Mouse (Mus musculus) kidney, embryonic 16.5 days (tissue): Measurements from ENCODE around the gene Obscn. TPM values are rescaled to one million over a fixed set of nuclear protein-coding genes. Genes with fewer than 3 reads are reported as not detected.

ENCODE experiments used
- ATAC-seq: fragments of 200-750 bp; cut with Nextera tagmentation; 2 replicates; pipeline ENCODE4 v1.8.0; 2017; ENCODE audit warnings: moderate TSS enrichment; ENCODE audit not compliant: low FRiP score, low TSS enrichment
- H3K27ac ChIP-seq: fragments of 300-500 bp; sonication (generic); 2 replicates; pipeline ENCODE4 v1.5.1; 2014; ENCODE audit warnings: low read length
- H3K27me3 ChIP-seq: fragments of 300-500 bp; sonication (generic); 2 replicates; pipeline ENCODE4 v1.6.1; 2014; ENCODE audit warnings: low read length, control low read depth, mixed read lengths; ENCODE audit not compliant: insufficient read depth
- H3K36me3 ChIP-seq: fragments of 300-500 bp; sonication (generic); 2 replicates; pipeline ENCODE4 v1.6.1; 2014; ENCODE audit warnings: low read length, control low read depth, mixed read lengths; ENCODE audit not compliant: insufficient read depth
- H3K4me1 ChIP-seq: fragments of 300-500 bp; sonication (generic); 2 replicates; pipeline ENCODE4 v1.6.1; 2014; ENCODE audit warnings: low read length, control low read depth, mixed read lengths; ENCODE audit not compliant: insufficient read depth
- H3K4me2 ChIP-seq: fragments of 300-500 bp; sonication (generic); replicated peaks from 2 replicates; pipeline ENCODE4 v1.6.1; 2014; ENCODE audit warnings: low read depth, low read length
- H3K4me3 ChIP-seq: fragments of 300-500 bp; sonication (generic); 2 replicates; pipeline ENCODE4 v1.5.1; 2014; ENCODE audit warnings: mild to moderate bottlenecking, low read length
- H3K9ac ChIP-seq: fragments of 300-500 bp; sonication (generic); replicated peaks from 2 replicates; pipeline ENCODE4 v1.6.1; 2014; ENCODE audit warnings: low read length
- H3K9me3 ChIP-seq: fragments of 300-500 bp; sonication (generic); 2 replicates; pipeline ENCODE4 v1.6.1; 2016; ENCODE audit warnings: low read length, control low read depth
- WGBS: fragments of 180-500 bp; shearing (Covaris S2); extraction: QIAGEN DNeasy Blood & Tissue Kit; methylation state at CpG from one replicate; pipeline ENCODE4 v1.1.7; 2014; 5-methylcytosine and 5-hydroxymethylcytosine counted together
- polyA plus RNA-seq: library from polyadenylated mRNA; unstranded; fragments of >200 nt; fragmentation: Nextera tagmentation; extraction: Ambion mirVana; gene quantifications from 2 replicates; pipeline ENCODE4 v1.2.1, GENCODE M21; 2015

The Obscn gene
- polyA plus RNA-seq, 1 experiment from 2014 or later = 0.50 TPM

GRCm38 (mm10) chr11:59026411-59026810 is 109.8 kb downstream of the Obscn start:
- Histone ChIP-seq H3K4me3 (no peak overlapping the region), H3K9ac (no peak overlapping the region), H3K36me3 (no peaks in the 10 kb centered on the region), H3K27me3 (no peaks in the 10 kb centered on the region), H3K9me3 (no peaks in the 10 kb centered on the region), H3K27ac (no peak overlapping the region), H3K4me2 (no peak overlapping the region), H3K4me1 (0 out of 2 replicates have a peak, but pooled peaks cover 4% of the 10 kb centered on the region)
- 32% methylated on average over 6 of the region's 6 CpGs for WGBS
- ATAC-seq = no peak

GRCm38 (mm10) chr11:59015052-59015451 is 121.2 kb downstream of the Obscn start:
- Histone ChIP-seq H3K27me3 (no peaks in the 10 kb centered on the region), H3K9me3 (no peaks in the 10 kb centered on the region), H3K4me1 (no peaks in the 10 kb centered on the region), H3K4me3 (no peak overlapping the region), H3K36me3 (no peaks in the 10 kb centered on the region), H3K4me2 (no peak overlapping the region), H3K27ac (no peak overlapping the region), H3K9ac (no peak overlapping the region)
- 0 out of 2 replicates have a peak, but pooled peaks have one; percentile 39 for ATAC-seq
- WGBS = 34% methylated on average over 9 of the region's 9 CpGs

- H3K27ac ChIP-seq = no peak overlapping the region
- WGBS = 73% methylated on average over 7 of the region's 7 CpGs
- no peak overlapping the region for H3K9ac ChIP-seq
- H3K4me2 ChIP-seq = no peak overlapping the region
- no peaks in the 10 kb centered on the region for H3K9me3 ChIP-seq
- no peak overlapping the region for H3K4me3 ChIP-seq
- H3K4me1 ChIP-seq = peaks cover 5% of the 10 kb centered on the region; the same call in 1 of the 2 replicates
- ATAC-seq = no peak
- H3K36me3 ChIP-seq = no peaks in the 10 kb centered on the region
- H3K27me3 ChIP-seq = no peaks in the 10 kb centered on the region
Measured at GRCm38 (mm10) chr11:59002327-59003079, 133.7 kb downstream of the Obscn start.

GRCm38 (mm10) chr11:59000635-59001034 is 135.6 kb downstream of the Obscn start:
- 0 out of 2 replicates have a peak, but pooled peaks cover 4% of the 10 kb centered on the region for H3K27me3 ChIP-seq
- no peaks in the 10 kb centered on the region for H3K9me3 ChIP-seq
- 93% methylated on average over 21 of the region's 21 CpGs for WGBS
- H3K36me3 ChIP-seq = no peaks in the 10 kb centered on the region
- H3K4me3 ChIP-seq = no peak overlapping the region
- no peak overlapping the region for H3K4me2 ChIP-seq
- no peak overlapping the region for H3K27ac ChIP-seq
- no peak overlapping the region for H3K9ac ChIP-seq
- peaks cover 5% of the 10 kb centered on the region; the same call in 1 of the 2 replicates for H3K4me1 ChIP-seq
- no peak for ATAC-seq

- Histone ChIP-seq H3K9me3 (no peaks in the 10 kb centered on the region), H3K4me1 (peaks cover 5% of the 10 kb centered on the region; the same call in 1 of the 2 replicates), H3K27ac (no peak overlapping the region), H3K36me3 (no peaks in the 10 kb centered on the region), H3K4me3 (no peak overlapping the region), H3K4me2 (no peak overlapping the region), H3K9ac (no peak overlapping the region), H3K27me3 (peaks cover 8% of the 10 kb centered on the region; the same call in 1 of the 2 replicates)
- WGBS = 77% methylated on average over 6 of the region's 6 CpGs
- ATAC-seq = no peak
Measured at GRCm38 (mm10) chr11:58999830-59000229, 136.4 kb downstream of the Obscn start.

- ATAC-seq = 0 out of 2 replicates have a peak, but pooled peaks have one; percentile 16
- no peak overlapping the region for H3K4me3 ChIP-seq
- no peak overlapping the region for H3K4me2 ChIP-seq
Measured at GRCm38 (mm10) chr11:58999158-58999557, 137.0 kb downstream of the Obscn start.

GRCm38 (mm10) chr11:58997541-58997940 is 138.7 kb downstream of the Obscn start:
- 85% methylated on average over 5 of the region's 5 CpGs for WGBS
- H3K27ac ChIP-seq = no peak overlapping the region
- H3K9me3 ChIP-seq = no peaks in the 10 kb centered on the region
- peaks cover 21% of the 10 kb centered on the region for H3K27me3 ChIP-seq
- H3K4me3 ChIP-seq = no peak overlapping the region
- ATAC-seq = no peak
- H3K36me3 ChIP-seq = no peaks in the 10 kb centered on the region
- no peak overlapping the region for H3K4me2 ChIP-seq
- peaks cover 11% of the 10 kb centered on the region for H3K4me1 ChIP-seq
- H3K9ac ChIP-seq = no peak overlapping the region

More at GRCm38 (mm10) chr11:58999158-58999557, 137.0 kb downstream of the Obscn start:
- WGBS = 31% methylated on average over 11 of the region's 11 CpGs
- H3K27ac ChIP-seq = no peak overlapping the region
- peaks cover 7% of the 10 kb centered on the region for H3K4me1 ChIP-seq
- H3K27me3 ChIP-seq = peaks cover 10% of the 10 kb centered on the region; the same call in 1 of the 2 replicates
- no peak overlapping the region for H3K9ac ChIP-seq
- no peaks in the 10 kb centered on the region for H3K9me3 ChIP-seq
- no peaks in the 10 kb centered on the region for H3K36me3 ChIP-seq

GRCm38 (mm10) chr11:58995807-58996370 is 140.3 kb downstream of the Obscn start:
- ATAC-seq = no peak
- 47% methylated on average over 12 of the region's 12 CpGs for WGBS
- H3K36me3 ChIP-seq = no peaks in the 10 kb centered on the region
- H3K9ac ChIP-seq = no peak overlapping the region
- peaks cover 11% of the 10 kb centered on the region for H3K4me1 ChIP-seq
- peaks cover 21% of the 10 kb centered on the region for H3K27me3 ChIP-seq
- no peaks in the 10 kb centered on the region for H3K9me3 ChIP-seq
- H3K27ac ChIP-seq = no peak overlapping the region
- H3K4me3 ChIP-seq = no peak overlapping the region
- H3K4me2 ChIP-seq = no peak overlapping the region

- H3K4me3 ChIP-seq = no peak overlapping the region
- peaks cover 21% of the 10 kb centered on the region for H3K27me3 ChIP-seq
- H3K9me3 ChIP-seq = no peaks in the 10 kb centered on the region
- peaks cover 11% of the 10 kb centered on the region for H3K4me1 ChIP-seq
- peak overlapping the region; percentile 69; the same call in 1 of the 2 replicates for H3K4me2 ChIP-seq
- H3K27ac ChIP-seq = no peak overlapping the region
- ATAC-seq = no peak
- no peak overlapping the region for H3K9ac ChIP-seq
- peaks cover 1% of the 10 kb centered on the region for H3K36me3 ChIP-seq
- 78% methylated on average over 9 of the region's 9 CpGs for WGBS
Measured at GRCm38 (mm10) chr11:58995061-58995806, 141.0 kb downstream of the Obscn start.
